Comparison of ENCODE assay signal across 14 mouse cellular contexts in genomic region chr2:28973832-28974450, GRCm38 (mm10). TPM values are rescaled to one million over a fixed set of nuclear protein-coding genes. Genes with fewer than 3 reads are reported as not detected.
A peak's percentile ranks its signal among the peaks of the same experiment; 100 is the strongest.
DNase-seq lines count a peak whose midpoint lies in the region; ATAC-seq and TF ChIP-seq lines count a peak whose summit lies in the region.
"Had no signal": no experiment of that assay in that cellular context is flagged by ENCODE, and none has a peak within 500 bp of the region (broad histone marks: within the 10 kb centered on the region; RNA-seq: fewer than 3 reads in every experiment).

No protein-coding gene starts in this region.

- H3K27ac ChIP-seq in hindbrain, postnatal 0 days: 0 out of 2 replicates have a peak overlapping the region, but pooled peaks have one; percentile 32
- H3K27ac ChIP-seq in neural tube, embryonic 15.5 days (replicated peaks): 0 out of 2 replicates have a peak overlapping the region, but pooled peaks have one; percentile 28
- H3K27ac ChIP-seq: embryonic facial prominence, embryonic 15.5 days had no signal

- H3K4me3 ChIP-seq in hindbrain, postnatal 0 days (ENCODE audit: low read length): no peak overlapping the region
- H3K4me3 ChIP-seq in neural tube, embryonic 15.5 days (replicated peaks): no peak overlapping the region
- H3K4me3 ChIP-seq: embryonic facial prominence, embryonic 15.5 days had no signal

- no peak for TF ChIP-seq CTCF in hindbrain, postnatal 0 days (IDR thresholded peaks at IDR 0.05; ENCODE audit: low read depth)

- intact Hi-C loops in left cerebral cortex, postnatal 4 days (cut with DNase I): loop anchor here (5.0 kb wide), 1 partner anchor 47 kb away; no protein-coding TSS in a partner anchor

- ATAC-seq in hindbrain, postnatal 0 days: no peak
- ATAC-seq in neural tube, embryonic 15.5 days (ENCODE audit: low FRiP score): no peak
- no peak for ATAC-seq in erythroblast, adult 5-6 weeks (replicated peaks; ENCODE audit: low FRiP score, poor library complexity, severe bottlenecking)

- H3K9me3 ChIP-seq in hindbrain, postnatal 0 days (ENCODE audit: low read length): no peaks in the 10 kb centered on the region
- no peaks in the 10 kb centered on the region for H3K9me3 ChIP-seq in neural tube, embryonic 15.5 days (replicated peaks)
- H3K9me3 ChIP-seq: embryonic facial prominence, embryonic 15.5 days had no signal

- H3K4me2 ChIP-seq in hindbrain, postnatal 0 days (ENCODE audit: low read depth, low read length): no peak overlapping the region
- H3K4me2 ChIP-seq in neural tube, embryonic 15.5 days: no peak overlapping the region
- H3K4me2 ChIP-seq: embryonic facial prominence, embryonic 15.5 days; liver, embryonic 11.5 days had no signal

- no peaks in the 10 kb centered on the region for H3K36me3 ChIP-seq in hindbrain, postnatal 0 days (ENCODE audit: insufficient read depth, low read length)
- H3K36me3 ChIP-seq in neural tube, embryonic 15.5 days: no peaks in the 10 kb centered on the region
- H3K36me3 ChIP-seq: embryonic facial prominence, embryonic 15.5 days had no signal

- peak; percentile 51 for DNase-seq in left cerebral cortex, postnatal 4 days
- DNase-seq in left cerebral cortex, adult 8-10 months (ENCODE audit: low spot score in 2 of 2): no peak
- DNase-seq in cerebellum, adult 9-10 months: peak; percentile 56
- no peak for DNase-seq in hindbrain, postnatal 0 days (ENCODE audit: low spot score)
- no peak for DNase-seq in thymus, postnatal 25 days
- no peak for DNase-seq in thymus, postnatal 4 days

- 0 out of 2 replicates have a peak, but pooled peaks cover 6% of the 10 kb centered on the region for H3K4me1 ChIP-seq in hindbrain, postnatal 0 days (ENCODE audit: insufficient read depth, low read length)
- H3K4me1 ChIP-seq in neural tube, embryonic 15.5 days: peaks cover 27% of the 10 kb centered on the region

- WGBS in hindbrain, postnatal 0 days: 35% methylated on average over 15 of the region's 15 CpGs
- 36% methylated on average over 15 of the region's 15 CpGs for WGBS in neural tube, embryonic 15.5 days

- no peaks in the 10 kb centered on the region; the same call in 1 of the 2 replicates for H3K27me3 ChIP-seq in hindbrain, postnatal 0 days (ENCODE audit: insufficient read depth, low read length)
- peaks cover 75% of the 10 kb centered on the region for H3K27me3 ChIP-seq in neural tube, embryonic 15.5 days (replicated peaks)

- H3K9ac ChIP-seq in hindbrain, postnatal 0 days (replicated peaks; ENCODE audit: low read length): no peak overlapping the region
- no peak overlapping the region for H3K9ac ChIP-seq in neural tube, embryonic 15.5 days (replicated peaks)
- H3K9ac ChIP-seq: embryonic facial prominence, embryonic 15.5 days had no signal

RNA-seq across cellular contexts. Expression of gene Barhl1, which starts 57.5 kb away (rescaled TPM):
- under 1 TPM; 0.20 to 0.34 TPM for total RNA-seq in left cerebral cortex, postnatal 4 days (2021)
- under 1 TPM in 2 of 4 experiments, not detected in 2; 0.14 to 0.55 TPM for total RNA-seq in left cerebral cortex, adult 8-10 months (2022)
- 43.0 and 50.7 TPM in 2 replicates for total RNA-seq in hindbrain, postnatal 0 days (2014; rRNA removed)
- polyA plus RNA-seq in hindbrain, postnatal 0 days (2015; fragmentation: Nextera tagmentation; extraction: Ambion mirVana): 51.1 and 52.1 TPM in 2 replicates
- 4.5 and 7.5 TPM in 2 replicates for polyA plus RNA-seq in neural tube, embryonic 15.5 days (2015; fragmentation: Nextera tagmentation; extraction: Ambion mirVana)
- total RNA-seq in erythroblast, adult 5-6 weeks (2015; ENCODE audit: low replicate concordance): not detected in 2 replicates
- 0.17 TPM in 1 of 2 replicates, not detected in the other for total RNA-seq in erythroblast, adult 5-6 weeks (2017; ENCODE audit: low replicate concordance)
- total RNA-seq: adrenal gland, adult 8-10 months; heart, adult 8-10 months; megakaryocyte progenitor cell, adult 5-6 weeks had no signal
- polyA plus RNA-seq: embryonic facial prominence, embryonic 15.5 days; liver, embryonic 11.5 days; thymus, postnatal 0 days had no signal

Comparison
In these comparisons a context has a peak if more than half of its experiments do, and no peak if none do; other contexts are left out.
1. DNase-seq: peak in left cerebral cortex, postnatal 4 days (single experiment) and cerebellum, adult 9-10 months (single experiment); none in left cerebral cortex, adult 8-10 months (0 of 2), hindbrain, postnatal 0 days (single experiment), thymus, postnatal 25 days (single experiment) and thymus, postnatal 4 days (single experiment).
2. RNA of gene Barhl1, which starts 57.5 kb away (total RNA-seq): 43.0 to 50.7 TPM in hindbrain, postnatal 0 days; 0.20 to 0.34 TPM in left cerebral cortex, postnatal 4 days, 0.17 TPM in erythroblast, adult 5-6 weeks and 0.14 to 0.55 TPM in left cerebral cortex, adult 8-10 months; every median in the first group is over 10 times any median in the second.